Mouse (Mus musculus) forebrain, embryonic 11.5 days (tissue): ENCODE measurements around the gene Nova1. TPM values are rescaled to one million over a fixed set of nuclear protein-coding genes. Genes with fewer than 3 reads are reported as not detected.

Experiments
- ATAC-seq: fragments of 200-750 bp; cut with Nextera tagmentation; replicated peaks from 2 replicates; pipeline ENCODE4 v1.8.0; 2017; ENCODE audit warnings: moderate TSS enrichment; ENCODE audit not compliant: low FRiP score
- DNase-seq: peaks from one replicate; pipeline ENCODE4 v3.0.0-alpha.2; 2017; ENCODE audit warnings: low spot score
- H3K27ac ChIP-seq: fragments of 300-500 bp; sonication (generic); 2 replicates; pipeline ENCODE4 v1.5.1; 2014; ENCODE audit warnings: low read depth, low read length
- H3K27me3 ChIP-seq: fragments of 300-500 bp; sonication (generic); 2 replicates; pipeline ENCODE4 v1.6.1; 2014; ENCODE audit warnings: mild to moderate bottlenecking, low read length, mixed read lengths; ENCODE audit not compliant: control insufficient read depth, insufficient read depth
- H3K36me3 ChIP-seq: fragments of 300-500 bp; sonication (generic); 2 replicates; pipeline ENCODE4 v1.6.1; 2014; ENCODE audit warnings: mild to moderate bottlenecking, low read length, moderate library complexity, mixed read lengths; ENCODE audit not compliant: control insufficient read depth, insufficient read depth
- H3K4me1 ChIP-seq: fragments of 300-500 bp; sonication (generic); replicated peaks from 2 replicates; pipeline ENCODE4 v1.6.1; 2014; ENCODE audit warnings: low read length, mixed read lengths; ENCODE audit not compliant: control insufficient read depth, insufficient read depth
- H3K4me2 ChIP-seq: fragments of 300-500 bp; sonication (generic); 2 replicates; pipeline ENCODE4 v1.6.1; 2014; ENCODE audit warnings: low read depth, mild to moderate bottlenecking, low read length, moderate library complexity, mixed read lengths; ENCODE audit not compliant: severe bottlenecking
- H3K4me3 ChIP-seq: fragments of 300-500 bp; sonication (generic); 2 replicates; pipeline ENCODE4 v1.5.1; 2014; ENCODE audit warnings: low read depth, low read length
- H3K9ac ChIP-seq: fragments of 300-500 bp; sonication (generic); 2 replicates; pipeline ENCODE4 v1.6.1; 2014; ENCODE audit warnings: low read length
- H3K9me3 ChIP-seq: fragments of 300-500 bp; sonication (generic); 2 replicates; pipeline ENCODE4 v1.6.1; 2016; ENCODE audit warnings: low read length, mixed read lengths; ENCODE audit not compliant: control insufficient read depth
- WGBS: fragments of 180-500 bp; shearing (Covaris S2); extraction: QIAGEN DNeasy Blood & Tissue Kit; methylation state at CpG from one replicate; pipeline ENCODE4 v1.1.7; 2014; 5-methylcytosine and 5-hydroxymethylcytosine counted together
- polyA plus RNA-seq: library from polyadenylated mRNA; unstranded; fragments of >200 nt; fragmentation: Nextera tagmentation; extraction: Ambion mirVana; gene quantifications from 2 replicates; pipeline ENCODE4 v1.2.1, GENCODE M21; 2014

Nova1 gene
- polyA plus RNA-seq, 1 experiment from 2014 or later: 21.1 TPM

DNA sequence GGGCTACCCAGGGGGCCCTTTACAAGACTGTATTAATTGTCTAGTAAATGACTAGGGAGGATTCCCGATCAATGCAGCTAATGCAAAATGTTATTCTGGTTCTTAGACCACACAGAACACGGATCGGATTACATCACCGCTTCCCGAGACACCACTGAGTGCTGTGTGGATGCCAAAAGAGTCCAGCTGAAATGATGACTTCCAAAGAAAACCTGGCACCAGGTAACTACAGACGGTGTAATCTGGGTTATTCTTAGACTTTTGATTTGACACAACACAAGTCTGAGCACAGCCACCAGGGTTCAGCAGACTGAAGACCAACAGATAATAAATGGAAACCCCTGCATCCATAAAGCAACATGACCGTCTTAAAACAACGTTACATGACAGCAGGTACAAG is 96.8 kb downstream of the Nova1 start:
- ATAC-seq (peak; percentile 36; the same call in 1 of the 2 replicates), DNase-seq (no peak)
- Histone ChIP-seq H3K9me3 (no peaks in the 10 kb centered on the region), H3K4me3 (no peak overlapping the region), H3K9ac (no peak overlapping the region), H3K36me3 (no peaks in the 10 kb centered on the region), H3K27ac (no peak overlapping the region), H3K4me1 (no peaks in the 10 kb centered on the region), H3K4me2 (no peak overlapping the region), H3K27me3 (no peaks in the 10 kb centered on the region)
- 53% methylated on average over 8 of the region's 8 CpGs for WGBS

DNA sequence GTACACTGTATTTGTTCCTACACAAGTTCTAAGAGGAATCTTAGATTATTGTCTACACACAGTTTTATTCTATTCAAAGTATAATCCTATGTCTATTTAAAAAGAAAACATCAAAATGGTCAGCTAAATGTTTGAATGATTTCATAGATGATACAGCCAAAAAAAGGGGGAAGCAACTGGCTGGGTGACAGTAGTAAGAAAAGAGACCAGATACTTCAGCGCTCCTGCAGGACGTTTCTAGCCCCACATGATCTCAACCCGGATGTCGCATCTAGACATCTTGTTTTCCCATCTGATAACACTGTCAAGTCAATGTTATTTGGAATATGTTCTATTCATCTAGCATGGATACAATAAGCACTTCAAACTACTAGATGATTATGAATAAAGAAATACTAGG is 99.7 kb downstream of the Nova1 start:
- H3K27ac ChIP-seq: no peak overlapping the region
- no peaks in the 10 kb centered on the region for H3K36me3 ChIP-seq
- H3K9me3 ChIP-seq: no peaks in the 10 kb centered on the region
- ATAC-seq (no peak), DNase-seq (no peak)
- no peaks in the 10 kb centered on the region for H3K4me1 ChIP-seq
- no peak overlapping the region for H3K9ac ChIP-seq
- no peak overlapping the region for H3K4me2 ChIP-seq
- WGBS: 91% methylated on average over 4 of the region's 4 CpGs
- no peak overlapping the region for H3K4me3 ChIP-seq
- H3K27me3 ChIP-seq: no peaks in the 10 kb centered on the region

DNA sequence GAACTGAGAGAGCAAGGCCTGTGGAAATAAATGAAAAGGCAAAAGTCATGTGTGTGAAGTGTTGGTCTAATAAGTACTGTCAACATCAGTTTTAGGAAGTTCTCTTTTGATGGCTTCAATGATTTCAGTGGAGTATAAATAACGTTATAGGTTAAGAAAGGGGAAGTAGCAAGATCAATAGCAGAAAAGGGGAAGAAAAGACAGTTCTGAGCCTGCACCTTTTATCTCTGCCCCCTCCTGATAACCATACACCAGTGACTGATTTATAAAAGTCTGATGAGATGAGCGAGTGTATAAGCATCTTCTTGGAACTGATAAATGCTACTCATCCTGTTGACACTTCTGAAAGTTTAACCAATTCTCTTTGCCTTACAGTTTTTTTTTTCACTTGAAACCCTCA is 108.6 kb downstream of the Nova1 start:
- no peak for DNase-seq
- no peaks in the 10 kb centered on the region for H3K27me3 ChIP-seq
- H3K4me1 ChIP-seq: no peaks in the 10 kb centered on the region
- WGBS: 92% methylated on average over 2 of the region's 2 CpGs
- no peaks in the 10 kb centered on the region for H3K9me3 ChIP-seq
- no peak overlapping the region for H3K27ac ChIP-seq
- no peak for ATAC-seq
- no peak overlapping the region for H3K9ac ChIP-seq
- no peaks in the 10 kb centered on the region for H3K36me3 ChIP-seq
- no peak overlapping the region for H3K4me2 ChIP-seq
- H3K4me3 ChIP-seq: no peak overlapping the region

DNA sequence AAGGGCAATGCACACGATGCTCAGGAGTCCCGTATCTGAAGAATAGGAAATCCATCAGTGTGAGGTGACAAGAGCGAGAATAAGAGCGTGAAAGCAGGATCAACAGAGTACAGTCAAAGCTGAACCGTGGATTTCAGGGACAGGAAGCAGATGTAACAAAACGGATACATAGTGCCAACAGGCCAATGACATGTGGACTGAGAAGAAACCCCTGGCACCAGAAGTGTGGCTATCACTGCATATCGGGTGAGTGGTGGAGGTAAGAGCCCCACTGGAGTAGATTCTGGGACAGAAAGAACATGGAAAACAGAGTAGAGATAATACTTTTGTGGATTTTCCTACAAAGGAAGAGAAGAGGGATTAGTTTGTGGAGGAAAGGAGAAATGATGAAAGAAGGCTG is 109.3 kb downstream of the Nova1 start:
- WGBS: 95% methylated on average over 7 of the region's 7 CpGs
- DNase-seq (no peak), ATAC-seq (no peak)
- no peak overlapping the region for H3K4me3 ChIP-seq
- no peaks in the 10 kb centered on the region for H3K36me3 ChIP-seq
- H3K9me3 ChIP-seq: no peaks in the 10 kb centered on the region
- H3K27ac ChIP-seq: no peak overlapping the region
- H3K9ac ChIP-seq: no peak overlapping the region
- no peaks in the 10 kb centered on the region for H3K27me3 ChIP-seq
- H3K4me1 ChIP-seq: no peaks in the 10 kb centered on the region
- H3K4me2 ChIP-seq: no peak overlapping the region

DNA sequence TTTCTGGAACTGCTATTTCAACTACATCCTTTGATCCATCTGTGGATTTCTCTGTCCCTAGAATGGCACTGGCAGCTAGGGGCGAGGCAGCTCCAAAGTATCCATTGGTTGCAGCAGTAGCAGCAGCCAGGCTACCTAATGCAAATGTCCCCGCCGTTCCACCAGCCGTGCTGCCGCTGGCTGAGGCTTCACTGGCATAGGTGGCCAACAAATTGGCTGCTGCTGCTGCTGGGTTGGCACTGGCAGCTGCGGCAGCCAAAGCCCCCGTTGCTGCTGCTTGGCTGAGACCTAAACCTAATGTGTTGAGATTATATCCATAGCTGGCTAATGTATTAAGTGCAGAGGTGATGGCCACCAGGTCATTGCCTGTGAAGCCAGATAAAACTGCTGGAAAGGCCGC is 118.5 kb downstream of the Nova1 start:
- Histone ChIP-seq H3K9ac (no peak overlapping the region), H3K27ac (no peak overlapping the region), H3K4me1 (no peaks in the 10 kb centered on the region), H3K4me2 (no peak overlapping the region), H3K4me3 (no peak overlapping the region), H3K36me3 (no peaks in the 10 kb centered on the region; the same call in 1 of the 2 replicates), H3K27me3 (no peaks in the 10 kb centered on the region), H3K9me3 (no peaks in the 10 kb centered on the region)
- 90% methylated on average over 8 of the region's 8 CpGs for WGBS
- no peak for ATAC-seq
- no peak for DNase-seq

DNA sequence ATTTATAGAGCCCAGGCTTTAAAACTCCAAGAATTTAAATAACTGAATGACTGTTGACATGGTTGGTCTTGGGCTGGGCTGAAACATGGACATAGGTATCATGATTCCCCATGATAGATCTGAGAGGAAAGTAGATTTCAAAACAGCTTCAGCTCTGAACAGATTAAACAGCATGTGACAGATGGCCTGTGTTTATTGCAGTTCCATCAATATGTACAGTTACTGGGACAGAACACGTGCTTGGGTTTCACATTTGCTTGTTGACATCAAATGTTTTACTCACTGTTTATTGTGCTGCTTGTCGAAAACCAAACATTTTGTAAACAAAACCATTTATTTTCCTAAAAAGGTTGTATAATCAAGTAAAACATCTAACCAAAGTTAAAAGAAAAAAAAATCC is 142.4 kb downstream of the Nova1 start:
- H3K27me3 ChIP-seq: no peaks in the 10 kb centered on the region
- H3K9me3 ChIP-seq: no peaks in the 10 kb centered on the region

DNA sequence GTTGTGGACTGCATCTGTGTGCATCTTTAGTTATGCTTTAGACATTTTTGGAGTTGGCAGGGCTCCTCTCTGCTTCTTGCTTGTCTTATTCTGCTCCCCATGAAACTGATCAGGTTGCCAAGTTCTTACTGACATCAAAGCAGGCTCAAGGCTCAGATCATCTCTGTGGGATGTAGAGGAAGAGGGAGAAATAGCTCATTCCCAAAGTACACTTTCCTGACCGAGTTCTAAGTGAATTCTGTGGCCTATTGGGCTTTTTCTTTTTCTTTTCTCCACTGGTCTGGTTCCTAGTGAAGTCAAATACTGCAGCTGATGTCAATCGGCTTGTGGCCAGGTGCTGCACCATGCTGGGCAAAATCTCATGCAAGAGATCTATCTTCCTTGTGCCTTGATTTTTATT is 152.0 kb downstream of the Nova1 start:
- no peaks in the 10 kb centered on the region for H3K36me3 ChIP-seq
- H3K4me3 ChIP-seq: no peak overlapping the region
- H3K9me3 ChIP-seq: no peaks in the 10 kb centered on the region
- ATAC-seq: no peak
- H3K27ac ChIP-seq: no peak overlapping the region
- no peaks in the 10 kb centered on the region for H3K27me3 ChIP-seq
- WGBS: 69% methylated on average over 2 of the region's 2 CpGs
- DNase-seq: no peak
- no peaks in the 10 kb centered on the region for H3K4me1 ChIP-seq
- H3K4me2 ChIP-seq: no peak overlapping the region
- H3K9ac ChIP-seq: no peak overlapping the region

More for the DNA sequence above, 142.4 kb downstream of the Nova1 start:
- Histone ChIP-seq H3K27ac (no peak overlapping the region), H3K4me1 (no peaks in the 10 kb centered on the region), H3K4me2 (no peak overlapping the region), H3K36me3 (no peaks in the 10 kb centered on the region), H3K4me3 (no peak overlapping the region), H3K9ac (no peak overlapping the region)
- WGBS: 85% methylated on average over 2 of the region's 2 CpGs
- no peak for ATAC-seq
- no peak for DNase-seq

DNA sequence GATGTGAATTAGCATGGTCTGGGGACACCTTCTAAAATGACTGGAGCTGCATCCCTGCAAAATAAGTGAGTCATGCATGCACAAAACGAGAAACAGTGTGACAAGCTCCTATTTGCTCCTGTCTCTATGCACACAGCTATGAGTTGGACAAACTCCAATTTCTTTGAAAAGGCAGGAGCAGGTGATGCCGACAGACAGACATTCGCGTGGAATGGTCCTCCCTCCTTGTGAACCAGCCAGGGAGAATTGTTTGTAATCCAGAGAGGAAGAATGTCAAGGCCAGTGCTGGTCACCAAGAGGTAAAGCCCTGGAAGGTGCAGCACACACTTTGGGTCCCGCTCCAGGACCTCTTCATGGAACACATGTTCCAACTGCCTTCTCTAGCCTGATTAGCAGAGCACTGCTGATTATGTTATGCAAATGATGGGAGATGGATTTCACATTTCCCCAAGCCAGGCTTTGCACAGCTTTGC is 172.6 kb downstream of the Nova1 start:
- no peaks in the 10 kb centered on the region for H3K27me3 ChIP-seq
- DNase-seq: no peak
- no peak overlapping the region for H3K9ac ChIP-seq
- no peak overlapping the region for H3K27ac ChIP-seq
- no peaks in the 10 kb centered on the region for H3K36me3 ChIP-seq
- no peak overlapping the region for H3K4me3 ChIP-seq
- H3K9me3 ChIP-seq: no peaks in the 10 kb centered on the region
- H3K4me1 ChIP-seq: no peaks in the 10 kb centered on the region
- 81% methylated on average over 5 of the region's 5 CpGs for WGBS
- no peak for ATAC-seq
- no peak overlapping the region for H3K4me2 ChIP-seq

DNA sequence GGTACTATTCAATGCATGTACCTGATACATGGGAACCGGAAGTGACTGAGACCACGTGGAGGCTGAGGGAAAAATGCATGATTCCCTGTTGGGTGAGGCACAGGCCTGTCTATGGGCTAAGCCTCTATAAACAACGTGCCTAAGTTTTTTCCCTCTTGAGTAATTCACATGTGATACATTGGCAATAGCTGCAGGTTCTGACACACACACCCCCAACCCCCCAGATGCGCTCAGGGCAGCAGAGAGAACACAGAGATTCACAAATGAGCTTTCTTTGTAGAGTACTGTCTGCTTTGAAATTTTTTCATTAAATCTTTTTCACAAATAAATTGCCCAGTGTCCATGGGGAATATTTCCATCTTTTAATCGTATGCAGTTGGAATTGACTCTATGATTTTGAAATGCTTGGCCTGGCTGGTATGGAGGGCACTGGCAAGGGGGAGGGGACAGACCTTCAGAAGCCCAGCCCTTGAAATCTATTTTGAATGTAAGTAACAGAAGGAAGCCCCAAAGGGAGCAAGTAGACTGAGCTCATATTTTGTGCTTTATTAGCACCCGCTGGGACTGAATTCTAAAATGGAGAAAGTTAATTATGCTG is 173.3 kb downstream of the Nova1 start:
- Histone ChIP-seq H3K27ac (no peak overlapping the region), H3K36me3 (no peaks in the 10 kb centered on the region), H3K9ac (no peak overlapping the region), H3K4me1 (no peaks in the 10 kb centered on the region), H3K4me2 (no peak overlapping the region), H3K4me3 (no peak overlapping the region), H3K27me3 (no peaks in the 10 kb centered on the region), H3K9me3 (no peaks in the 10 kb centered on the region)
- WGBS: 88% methylated on average over 6 of the region's 6 CpGs
- no peak for ATAC-seq
- no peak for DNase-seq
